Comparison of ENCODE assay signal across 8 mouse cellular contexts in the genomic region with DNA sequence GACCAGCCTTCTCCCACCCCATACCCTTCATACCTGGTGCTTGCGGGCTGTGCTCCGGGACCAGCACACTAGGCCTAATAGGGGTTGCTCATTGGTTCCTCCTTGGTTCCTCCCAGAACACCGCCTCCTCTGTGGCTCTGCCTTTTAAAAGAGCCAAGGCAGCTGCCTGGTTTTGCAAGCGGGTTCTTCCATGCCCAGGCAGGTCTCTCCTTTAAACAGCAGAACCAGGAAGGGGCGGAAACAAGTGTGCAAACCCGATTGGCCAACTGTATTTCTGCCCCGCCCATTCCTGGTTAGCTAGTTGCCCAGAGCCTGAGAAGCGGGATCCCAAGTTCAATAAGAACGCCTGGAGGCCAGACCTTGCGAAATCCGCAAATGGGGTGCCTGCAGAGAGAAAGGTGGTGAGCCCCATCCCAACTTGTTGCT. TPM values are rescaled to one million over a fixed set of nuclear protein-coding genes. Genes with fewer than 3 reads are reported as not detected.
DNase-seq lines count a peak whose midpoint lies in the region; ATAC-seq and TF ChIP-seq lines count a peak whose summit lies in the region.

A gene (minus strand): TSS at position 213 of the 426 bp plus-strand sequence.

- H3K36me3 ChIP-seq in MEL (ENCODE audit: control insufficient read depth in 1 of 2, insufficient read depth in 2 of 2, low read length in 2 of 2): peaks cover 0 to 18% of the 10 kb centered on the region in 2 experiments; a peak in 2 of 4 replicates
- H3K36me3 ChIP-seq in forebrain, postnatal 0 days (ENCODE audit: insufficient read depth): peaks cover 20% of the 10 kb centered on the region
- peaks cover 5% of the 10 kb centered on the region; the same call in 1 of the 2 replicates for H3K36me3 ChIP-seq in lung, embryonic 15.5 days

- peak within 1 kb of the TSS; percentile 24 for H3K27ac ChIP-seq in MEL (ENCODE audit: control insufficient read depth, low read depth, low read length)
- H3K27ac ChIP-seq in cerebellum, adult 2 months (ENCODE audit: insufficient read depth, low read length): no peak within 1 kb of the TSS
- no peak within 1 kb of the TSS for H3K27ac ChIP-seq in forebrain, postnatal 0 days (ENCODE audit: low read depth, low read length)
- H3K27ac ChIP-seq in lung, embryonic 15.5 days: no peak within 1 kb of the TSS

- peak within 1 kb of the TSS; percentile 72 for H3K9ac ChIP-seq in MEL (ENCODE audit: control insufficient read depth, low read depth, low read length, poor library complexity, severe bottlenecking)
- peak within 1 kb of the TSS; percentile 59 for H3K9ac ChIP-seq in forebrain, postnatal 0 days
- peak within 1 kb of the TSS; percentile 65 for H3K9ac ChIP-seq in lung, embryonic 15.5 days

- no peaks in the 10 kb centered on the region for H3K9me3 ChIP-seq in MEL (replicated peaks; ENCODE audit: insufficient read depth, low read length)
- no peaks in the 10 kb centered on the region for H3K9me3 ChIP-seq in forebrain, postnatal 0 days (ENCODE audit: low read length)
- H3K9me3 ChIP-seq in lung, embryonic 15.5 days: no peaks in the 10 kb centered on the region

- no peak for TF ChIP-seq EP300 in MEL (IDR thresholded peaks at IDR 0.05; ENCODE audit: low read depth in 1 of 2, low read length in 2 of 2)

- peak within 1 kb of the TSS; percentile 88 for H3K4me2 ChIP-seq in forebrain, postnatal 0 days (ENCODE audit: low read depth)
- peak within 1 kb of the TSS; percentile 81 for H3K4me2 ChIP-seq in lung, embryonic 15.5 days

- no peak for TF ChIP-seq RAD21 in MEL (IDR thresholded peaks at IDR 0.05; ENCODE audit: low read depth, low read length)

- peaks cover 4% of the 10 kb centered on the region; the same call in 1 of the 2 replicates for H3K79me2 ChIP-seq in MEL (ENCODE audit: control insufficient read depth, insufficient read depth, low read length, poor library complexity)

- H3K27me3 ChIP-seq in MEL (ENCODE audit: control insufficient read depth in 1 of 2, insufficient read depth in 2 of 2, low read length in 2 of 2): no peaks in the 10 kb centered on the region
- H3K27me3 ChIP-seq in cerebellum, adult 2 months (ENCODE audit: control insufficient read depth, insufficient read depth, low read length): no peaks in the 10 kb centered on the region
- no peaks in the 10 kb centered on the region for H3K27me3 ChIP-seq in forebrain, postnatal 0 days (ENCODE audit: insufficient read depth, low read length)
- no peaks in the 10 kb centered on the region for H3K27me3 ChIP-seq in lung, embryonic 15.5 days

- H3K4me3 ChIP-seq in MEL (ENCODE audit: control insufficient read depth in 1 of 2, insufficient read depth in 1 of 2, low read depth in 2 of 2, low read length in 2 of 2): peak within 1 kb of the TSS; percentile 55 to 76
- peak within 1 kb of the TSS; percentile 68 for H3K4me3 ChIP-seq in cerebellum, adult 2 months (replicated peaks; ENCODE audit: insufficient read depth, low read depth, low read length)
- peak within 1 kb of the TSS; percentile 62 for H3K4me3 ChIP-seq in forebrain, postnatal 0 days (ENCODE audit: low read depth, low read length)
- peak within 1 kb of the TSS; percentile 73 for H3K4me3 ChIP-seq in lung, embryonic 15.5 days

- H3K4me1 ChIP-seq in MEL (ENCODE audit: control insufficient read depth in 1 of 2, insufficient read depth in 2 of 2, low read length in 2 of 2): peaks cover 10 to 27% of the 10 kb centered on the region in 2 experiments
- H3K4me1 ChIP-seq in cerebellum, adult 2 months (ENCODE audit: control insufficient read depth, insufficient read depth, low read length): peaks cover 8% of the 10 kb centered on the region; the same call in 1 of the 2 replicates
- peaks cover 5% of the 10 kb centered on the region; the same call in 1 of the 2 replicates for H3K4me1 ChIP-seq in forebrain, postnatal 0 days (ENCODE audit: insufficient read depth)
- H3K4me1 ChIP-seq in lung, embryonic 15.5 days: peaks cover 10% of the 10 kb centered on the region

- 0% methylated on average over 11 of the region's 11 CpGs for WGBS in cerebellum, adult 2 months
- WGBS in forebrain, postnatal 0 days: 0% methylated on average over 11 of the region's 11 CpGs
- 0% methylated on average over 11 of the region's 11 CpGs for WGBS in lung, embryonic 15.5 days

- TF ChIP-seq POLR2A in MEL (IDR thresholded peaks at IDR 0.05; ENCODE audit: control insufficient read depth in 1 of 2, insufficient read depth in 1 of 2, low read depth in 1 of 2, low read length in 2 of 2, poor library complexity in 1 of 2): peak in 1 of 2 experiments; percentile 61; a peak in 2 of 4 replicates
- TF ChIP-seq POLR2A in cerebellum, adult 2 months (IDR thresholded peaks at IDR 0.05; ENCODE audit: borderline replicate concordance, insufficient read depth, low read length): peak; percentile 51; the same call in 1 of the 2 replicates

- peak; percentile 100 for ATAC-seq in forebrain, postnatal 0 days
- peak; percentile 98 for ATAC-seq in lung, embryonic 15.5 days (ENCODE audit: borderline replicate concordance, extremely low read depth, low FRiP score, low TSS enrichment)

- TF ChIP-seq CTCF in MEL (IDR thresholded peaks at IDR 0.05 in 2 of 3, conservative IDR thresholded peaks at IDR 0.05 in 1 of 3; ENCODE audit: control insufficient read depth in 1 of 3, insufficient read depth in 1 of 3, low read depth in 2 of 3, low read length in 3 of 3, poor library complexity in 1 of 3, severe bottlenecking in 1 of 3): no peak
- TF ChIP-seq CTCF in cerebellum, adult 2 months (IDR thresholded peaks at IDR 0.05; ENCODE audit: borderline replicate concordance, insufficient read depth, low read depth, low read length): no peak
- TF ChIP-seq CTCF in forebrain, postnatal 0 days (IDR thresholded peaks at IDR 0.05; ENCODE audit: low read depth): no peak

- DNase-seq in MEL (ENCODE audit: low read depth, low spot score): peak; percentile 98
- DNase-seq in cerebellum, adult 2 months: peak; percentile 92 to 97
- peak; percentile 94 for DNase-seq in forebrain, postnatal 0 days
- peak; percentile 91 for DNase-seq in heart, postnatal 4 days
- peak; percentile 92 to 93 for DNase-seq in layer of hippocampus, adult 8-10 months (ENCODE audit: low spot score in 2 of 2)
- DNase-seq in ovary, adult 18-20 months (ENCODE audit: low spot score): peak; percentile 93
- DNase-seq in thymus, postnatal 0 days (ENCODE audit: low spot score): peak; percentile 92

TF ChIP-seq in MEL, 35 proteins besides CTCF, POLR2A, EP300 and RAD21 (continues in another document):
- TF ChIP-seq UBTF (IDR thresholded peaks at IDR 0.05; ENCODE audit: borderline replicate concordance, insufficient read depth, low read depth, low read length) (peak; percentile 73; the same call in 1 of the 2 replicates), MEF2A (IDR thresholded peaks at IDR 0.05; ENCODE audit: extremely low read depth, insufficient replicate concordance, low read depth, low read length, poor library complexity, severe bottlenecking) (no peak), ELF1 (IDR thresholded peaks at IDR 0.05; ENCODE audit: low read depth, low read length) (peak; percentile 91), POLR2AphosphoS2 (IDR thresholded peaks at IDR 0.05; ENCODE audit: low read length) (no peak), CHD1 (IDR thresholded peaks at IDR 0.05; ENCODE audit: low read depth, low read length) (no peak), ETS1 (IDR thresholded peaks at IDR 0.05; ENCODE audit: low read depth, low read length) (0 out of 2 replicates have a peak, but pooled peaks have one; percentile 10), GATA1 (IDR thresholded peaks at IDR 0.05; ENCODE audit: low read depth, low read length) (no peak), GABPA (IDR thresholded peaks at IDR 0.05; ENCODE audit: low read depth, low read length) (no peak), CHD2 (IDR thresholded peaks at IDR 0.05; ENCODE audit: low read length) (no peak), MYB (IDR thresholded peaks at IDR 0.05; ENCODE audit: low read depth, low read length) (no peak), MAX (IDR thresholded peaks at IDR 0.05; ENCODE audit: low read length) (no peak), MAZ (IDR thresholded peaks at IDR 0.05; ENCODE audit: low read depth, low read length) (no peak), JUND (IDR thresholded peaks at IDR 0.05; ENCODE audit: low read depth, low read length) (no peak), POLR2AphosphoS5 (IDR thresholded peaks at IDR 0.05; ENCODE audit: borderline replicate concordance, low read depth, low read length) (no peak), E2F4 (IDR thresholded peaks at IDR 0.05; ENCODE audit: borderline replicate concordance, low read depth, low read length) (no peak), NRF1 (IDR thresholded peaks at IDR 0.05; ENCODE audit: insufficient read depth, low read depth, low read length, poor library complexity, severe bottlenecking) (no peak), TAL1 (IDR thresholded peaks at IDR 0.05; ENCODE audit: low read length) (no peak), SIN3A (IDR thresholded peaks at IDR 0.05; ENCODE audit: low read length) (peak; percentile 100), BHLHE40 (IDR thresholded peaks at IDR 0.05; ENCODE audit: borderline replicate concordance, low read depth, low read length) (no peak), MYC (IDR thresholded peaks at IDR 0.05; ENCODE audit: low read depth, low read length) (no peak), ZMIZ1 (IDR thresholded peaks at IDR 0.05; ENCODE audit: low read depth, low read length) (peak; percentile 55; the same call in 1 of the 2 replicates), USF2 (IDR thresholded peaks at IDR 0.05; ENCODE audit: borderline replicate concordance in 1 of 2, insufficient read depth in 1 of 2, low read depth in 1 of 2, low read length in 2 of 2) (no peak), MXI1 (IDR thresholded peaks at IDR 0.05; ENCODE audit: low read depth, low read length) (peak; percentile 75), USF1 (IDR thresholded peaks at IDR 0.05; ENCODE audit: low read depth, low read length) (no peak), ZC3H11A (IDR thresholded peaks at IDR 0.05; ENCODE audit: low read depth, low read length) (no peak), KAT2A (conservative IDR thresholded peaks at IDR 0.05; ENCODE audit: low read depth, low read length) (no peak)

RNA-seq across cellular contexts. Expression of the gene that starts here (rescaled TPM):
- total RNA-seq in MEL (2012; rRNA removed): 9.7 and 10.7 TPM in 2 replicates
- polyA plus RNA-seq in MEL (2012; ENCODE audit: insufficient read depth in 1 of 2, insufficient read length in 2 of 2, low read depth in 1 of 2, low replicate concordance in 2 of 2, missing spikeins in 1 of 2): 10 to 100 TPM in 1 of 2 experiments, not detected in 1; 17.3 TPM
- polyA plus RNA-seq in cerebellum, adult 2 months (2012; rRNA removed): 88.2 and 95.2 TPM in 2 replicates
- 28.9 and 31.5 TPM in 2 replicates for total RNA-seq in forebrain, postnatal 0 days (2014; rRNA removed)
- 21.3 and 27.5 TPM in 2 replicates for polyA plus RNA-seq in forebrain, postnatal 0 days (2015; fragmentation: Nextera tagmentation; extraction: Ambion mirVana)
- 10 to 100 TPM; 29.7 to 33.0 TPM for total RNA-seq in heart, postnatal 4 days (2021)
- total RNA-seq in layer of hippocampus, adult 8-10 months (2022): 10 to 100 TPM; 38.7 to 46.2 (median 40.4) TPM
- 34.9 and 35.7 TPM in 2 replicates for polyA plus RNA-seq in lung, embryonic 15.5 days (2015; fragmentation: Nextera tagmentation; extraction: Ambion mirVana)
- 27.1 and 29.1 TPM in 2 replicates for polyA plus RNA-seq in thymus, postnatal 0 days (2015; fragmentation: Nextera tagmentation; extraction: Ambion mirVana)
